Mouse (Mus musculus): ENCODE data around the gene Meaf6. TPM values are rescaled to one million over a fixed set of nuclear protein-coding genes. Genes with fewer than 3 reads are reported as not detected.

Gene Meaf6
- polyA plus RNA-seq (2014; fragmentation: Illumina TruSeq; extraction: RNeasy Lipid Tissue Mini Kit (QIAGEN cat#74804); ENCODE audit: low read depth, low replicate concordance): 30.6 TPM

GRCm38 (mm10) chr4:125084403-125085345 lies at the start of gene Meaf6:
Gene Meaf6 (plus strand): TSS chr4:125085134.

GRCm38 (mm10) chr4:125065517-125066307 lies 19.2 kb upstream of the Meaf6 start, which contains the start of gene Dnali1:
Gene Dnali1 (minus strand): TSS chr4:125065703.

GRCm38 (mm10) chr4:125066490-125067370 lies 18.2 kb upstream of the Meaf6 start, which contains the start of gene Snip1:
Gene Snip1 (plus strand): TSS chr4:125066672.

GRCm38 (mm10) chr4:125127305-125128084 lies 42.6 kb downstream of the Meaf6 start, which contains the start of gene Zc3h12a:
Gene Zc3h12a (minus strand): TSS chr4:125127840.

Other genes with a start within 250 kb of the Meaf6 start
- 25.6 TPM for gene Yrdc, start 234.5 kb upstream of the Meaf6 start, polyA plus RNA-seq (2014; fragmentation: Illumina TruSeq; extraction: RNeasy Lipid Tissue Mini Kit (QIAGEN cat#74804); ENCODE audit: low read depth, low replicate concordance)
- 20.3 TPM for gene 1110065P20Rik, start 233.9 kb upstream of the Meaf6 start, polyA plus RNA-seq (2014; fragmentation: Illumina TruSeq; extraction: RNeasy Lipid Tissue Mini Kit (QIAGEN cat#74804); ENCODE audit: low read depth, low replicate concordance)
- gene Maneal, start 223.0 kb upstream of the Meaf6 start, polyA plus RNA-seq (2014; fragmentation: Illumina TruSeq; extraction: RNeasy Lipid Tissue Mini Kit (QIAGEN cat#74804); ENCODE audit: low read depth, low replicate concordance): 0.42 TPM
- not detected for gene Epha10, start 204.2 kb upstream of the Meaf6 start, polyA plus RNA-seq (2014; fragmentation: Illumina TruSeq; extraction: RNeasy Lipid Tissue Mini Kit (QIAGEN cat#74804); ENCODE audit: low read depth, low replicate concordance)
- 9.6 TPM for gene 9930104L06Rik, start 148.1 kb upstream of the Meaf6 start, polyA plus RNA-seq (2014; fragmentation: Illumina TruSeq; extraction: RNeasy Lipid Tissue Mini Kit (QIAGEN cat#74804); ENCODE audit: low read depth, low replicate concordance)
- 0.55 TPM for gene Cdca8, start 145.8 kb upstream of the Meaf6 start, polyA plus RNA-seq (2014; fragmentation: Illumina TruSeq; extraction: RNeasy Lipid Tissue Mini Kit (QIAGEN cat#74804); ENCODE audit: low read depth, low replicate concordance)
- gene Rspo1, start 98.7 kb upstream of the Meaf6 start, polyA plus RNA-seq (2014; fragmentation: Illumina TruSeq; extraction: RNeasy Lipid Tissue Mini Kit (QIAGEN cat#74804); ENCODE audit: low read depth, low replicate concordance): 4.4 TPM
- 52.7 TPM for gene Gnl2, start 68.5 kb upstream of the Meaf6 start, polyA plus RNA-seq (2014; fragmentation: Illumina TruSeq; extraction: RNeasy Lipid Tissue Mini Kit (QIAGEN cat#74804); ENCODE audit: low read depth, low replicate concordance)
- not detected for gene Dnali1, start 19.4 kb upstream of the Meaf6 start, polyA plus RNA-seq (2014; fragmentation: Illumina TruSeq; extraction: RNeasy Lipid Tissue Mini Kit (QIAGEN cat#74804); ENCODE audit: low read depth, low replicate concordance)
- gene Snip1, start 18.5 kb upstream of the Meaf6 start, polyA plus RNA-seq (2014; fragmentation: Illumina TruSeq; extraction: RNeasy Lipid Tissue Mini Kit (QIAGEN cat#74804); ENCODE audit: low read depth, low replicate concordance): 8.0 TPM
- 3.4 TPM for gene Zc3h12a, start 42.7 kb downstream of the Meaf6 start, polyA plus RNA-seq (2014; fragmentation: Illumina TruSeq; extraction: RNeasy Lipid Tissue Mini Kit (QIAGEN cat#74804); ENCODE audit: low read depth, low replicate concordance)

Data from heart, adult 10 weeks (tissue).